Mouse (Mus musculus) frontal cortex, adult 2 months (tissue): ENCODE measurements around the gene Alkbh7. TPM values are rescaled to one million over a fixed set of nuclear protein-coding genes. Genes with fewer than 3 reads are reported as not detected.

ENCODE experiments used
- DNase-seq, 2 experiments: peaks; one replicate each; pipeline ENCODE4 v3.0.0; 2022; ENCODE audit warnings: low spot score in 1 of 2; ENCODE audit errors: extremely low spot score in 1 of 2
- polyA plus RNA-seq: library from polyadenylated mRNA; depleted of rRNA; stranded (reverse); fragments of >200 nt; gene quantifications from 2 replicates; pipeline ENCODE4 v1.2.3, GENCODE M21; 2012; rRNA removed

Gene Alkbh7
- 32.4 and 36.0 TPM in 2 replicates for polyA plus RNA-seq

DNA sequence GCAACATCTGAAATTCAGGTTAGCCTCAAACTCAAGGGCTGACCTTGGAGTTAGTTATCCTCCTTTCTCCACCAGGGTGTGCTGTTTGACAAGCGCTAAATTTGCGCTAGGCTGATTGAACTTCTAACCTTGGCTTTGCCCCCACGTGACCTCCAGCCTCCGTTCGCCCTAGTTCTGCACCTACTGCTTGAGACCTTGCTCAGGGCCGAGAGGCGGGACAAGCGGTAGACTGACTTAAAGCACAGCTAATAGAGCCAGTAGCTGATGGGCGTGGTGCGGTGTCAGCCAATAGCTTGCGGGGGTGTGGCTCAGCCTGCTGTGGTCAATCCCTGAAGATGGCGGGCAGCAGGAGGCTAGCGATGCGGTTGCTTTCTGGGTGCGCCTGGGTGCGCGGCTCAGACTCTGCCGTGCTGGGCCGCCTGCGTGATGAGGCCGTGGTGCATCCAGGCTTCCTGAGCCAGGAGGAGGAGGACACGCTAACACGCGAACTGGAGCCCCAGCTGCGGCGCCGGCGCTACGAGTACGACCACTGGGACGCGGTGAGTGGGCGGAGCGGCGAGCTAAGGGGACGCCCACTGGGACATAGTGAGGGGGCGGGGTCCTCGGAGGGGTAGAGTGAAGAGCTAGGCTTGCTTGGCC is at the start of gene Alkbh7:
TSS of gene Alkbh7 (plus strand) at position 311 of the 639 bp plus-strand sequence.
- peak; percentile 94 to 95 for DNase-seq

DNA sequence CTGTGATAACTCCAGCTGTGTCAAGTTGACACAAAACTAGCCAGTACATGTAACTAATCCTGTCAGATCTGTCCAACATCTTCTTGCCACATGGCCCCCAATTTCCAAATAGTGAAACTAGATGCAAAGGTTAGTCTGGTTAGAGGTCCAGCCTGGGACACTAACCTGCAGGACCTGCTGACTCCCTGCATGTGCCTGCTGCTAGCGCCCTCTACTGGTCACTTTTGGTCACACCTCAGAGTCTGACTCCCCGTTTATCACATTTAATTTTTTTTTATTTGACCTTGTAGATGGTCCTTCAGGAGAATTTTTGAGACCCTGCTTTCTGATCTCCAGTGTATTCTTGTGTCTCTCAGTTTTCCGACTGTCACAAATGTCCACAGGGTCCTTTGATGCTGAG is 46.2 kb upstream of the Alkbh7 start:
- DNase-seq, result peak in 1 of 2 experiments; percentile 68

DNA sequence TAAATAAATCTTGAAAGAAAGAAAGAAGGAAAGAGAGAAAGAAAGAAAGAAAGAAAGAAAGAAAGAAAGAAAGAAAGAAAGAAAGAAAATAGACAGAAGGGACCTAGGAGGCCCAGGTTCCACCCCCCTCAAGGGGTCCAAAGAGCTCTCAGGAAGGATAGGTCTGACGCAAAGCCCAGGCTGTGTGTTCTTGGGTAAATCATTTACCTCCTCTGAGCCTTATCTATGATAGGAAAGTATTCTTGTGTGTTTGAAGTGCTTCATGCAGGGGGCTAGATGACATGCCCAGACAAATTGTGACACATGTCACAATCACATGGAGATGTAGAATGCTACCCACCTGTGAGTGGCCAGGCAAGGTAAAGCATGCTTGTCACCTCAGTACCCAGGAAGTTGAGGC is 44.5 kb upstream of the Alkbh7 start:
- no peak for DNase-seq

DNA sequence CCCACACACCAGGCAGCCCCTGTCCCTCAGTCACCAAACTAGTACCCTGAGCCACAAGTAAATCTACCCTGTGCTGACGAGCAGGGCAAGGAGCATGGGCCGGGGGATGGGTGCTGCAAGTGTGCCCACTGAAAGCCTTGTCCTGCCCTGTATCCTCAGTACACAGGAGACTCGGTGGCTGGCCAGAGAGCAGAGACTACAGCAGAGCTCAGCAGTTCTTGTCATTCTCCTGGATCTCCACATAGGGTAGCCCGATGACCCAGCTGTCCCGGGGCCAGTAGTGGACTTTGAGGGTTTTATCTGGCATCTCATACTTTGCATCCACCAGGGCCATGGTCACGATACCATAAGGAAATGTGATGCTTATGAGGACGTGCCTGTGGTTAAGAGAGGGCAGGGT is 42.3 kb upstream of the Alkbh7 start:
- DNase-seq, result no peak

GRCm38 (mm10) chr17:56957763-56958429 is 39.2 kb upstream of the Alkbh7 start:
- DNase-seq, result no peak

- DNase-seq, result no peak
Measured at GRCm38 (mm10) chr17:56958667-56959066, 38.5 kb upstream of the Alkbh7 start.

DNA sequence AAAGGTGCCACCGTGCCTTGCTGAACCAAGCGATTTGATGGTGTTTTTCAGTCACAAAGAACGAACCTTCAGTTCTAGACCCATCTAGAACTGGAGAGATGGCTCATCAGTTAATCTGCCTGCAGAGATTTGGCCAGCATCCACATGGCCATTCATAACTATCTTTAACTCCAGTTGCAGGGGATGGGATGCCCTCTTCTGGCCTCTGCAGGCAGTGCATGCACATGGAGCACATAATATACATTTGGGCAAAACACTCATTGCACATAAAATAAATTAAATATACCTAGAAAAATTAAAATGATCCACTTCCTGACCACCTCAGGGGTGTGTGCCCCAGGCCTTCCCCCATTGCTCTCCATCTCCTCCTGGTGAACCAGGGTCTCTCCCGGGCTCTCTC is 35.3 kb upstream of the Alkbh7 start:
- no peak for DNase-seq

- DNase-seq, result no peak
Measured at GRCm38 (mm10) chr17:56962642-56963405, 34.3 kb upstream of the Alkbh7 start.

DNA sequence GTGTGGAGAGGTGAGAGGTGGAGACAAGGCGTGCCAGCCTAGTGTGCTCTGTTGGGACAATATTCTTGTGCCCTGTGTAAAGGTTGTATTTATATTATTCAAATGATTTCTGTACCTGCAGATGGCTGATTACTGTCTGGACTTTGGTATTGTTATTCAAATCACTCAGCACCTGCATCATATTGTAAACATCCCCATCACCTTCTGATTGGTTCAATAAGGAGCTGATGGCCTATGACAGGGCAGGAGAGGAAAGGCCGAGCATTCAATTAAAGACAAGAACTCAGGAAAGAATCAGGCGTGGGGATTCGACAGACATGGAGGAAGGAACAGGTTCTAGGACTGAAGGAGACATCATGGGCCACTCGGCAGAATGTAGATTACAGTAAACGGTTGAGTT is 33.5 kb upstream of the Alkbh7 start:
- no peak for DNase-seq

- no peak for DNase-seq
Measured at GRCm38 (mm10) chr17:56969321-56969720, 27.8 kb upstream of the Alkbh7 start.

DNA sequence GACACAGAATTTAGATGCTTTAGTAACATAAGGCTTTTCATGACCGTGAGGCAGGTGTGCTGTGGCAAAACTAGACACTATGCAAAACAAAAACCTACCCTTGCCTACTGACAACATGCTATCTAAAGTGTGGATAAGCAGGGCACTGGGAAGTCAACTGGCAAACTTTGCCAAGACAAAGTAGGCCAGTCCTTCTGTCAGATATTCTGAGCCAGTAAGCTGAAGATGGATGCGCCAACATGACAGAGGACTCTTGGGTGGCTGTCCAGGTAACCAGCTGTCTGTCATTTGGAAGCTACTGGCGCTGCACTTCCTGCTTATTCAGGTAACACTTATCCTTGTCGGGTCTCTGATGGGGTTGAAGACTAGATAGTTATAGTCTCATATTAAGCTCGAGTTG is 27.1 kb upstream of the Alkbh7 start:
- DNase-seq, result no peak

DNA sequence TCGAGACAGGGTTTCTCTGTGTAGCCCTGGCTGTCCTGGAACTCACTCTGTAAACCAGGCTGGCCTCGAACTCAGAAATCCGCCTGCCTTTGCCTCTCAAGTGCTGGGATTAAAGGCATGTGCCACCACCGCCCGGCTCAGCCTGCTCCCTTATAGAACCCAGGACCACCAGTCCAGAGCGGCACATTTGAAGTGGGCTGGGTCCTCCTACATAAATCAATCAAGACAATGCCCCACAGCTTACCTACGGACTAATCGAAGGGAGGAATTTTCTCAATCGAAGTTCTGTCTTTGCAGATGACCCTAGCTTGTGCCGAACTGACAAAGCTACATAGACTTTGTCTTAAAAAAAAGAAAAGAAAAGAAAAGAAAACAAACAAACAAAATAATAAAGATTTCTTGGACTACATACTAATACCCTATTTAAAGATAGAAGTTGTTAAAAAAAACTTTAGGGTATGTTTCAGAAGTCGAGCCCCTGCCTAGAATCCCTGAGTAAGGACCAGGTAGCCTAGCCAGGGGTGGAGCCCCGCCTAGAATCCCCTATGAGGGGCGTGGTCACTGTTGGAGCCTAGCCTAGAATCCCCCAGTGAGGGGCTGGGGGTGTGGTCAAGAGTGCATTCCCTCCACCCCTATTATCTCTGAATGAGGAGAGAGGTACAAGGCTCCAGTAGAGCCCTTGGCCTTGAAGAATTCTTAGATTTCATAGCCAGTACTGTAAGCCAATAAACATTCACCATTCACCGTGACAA is 23.0 kb upstream of the Alkbh7 start:
- DNase-seq, result no peak

DNA sequence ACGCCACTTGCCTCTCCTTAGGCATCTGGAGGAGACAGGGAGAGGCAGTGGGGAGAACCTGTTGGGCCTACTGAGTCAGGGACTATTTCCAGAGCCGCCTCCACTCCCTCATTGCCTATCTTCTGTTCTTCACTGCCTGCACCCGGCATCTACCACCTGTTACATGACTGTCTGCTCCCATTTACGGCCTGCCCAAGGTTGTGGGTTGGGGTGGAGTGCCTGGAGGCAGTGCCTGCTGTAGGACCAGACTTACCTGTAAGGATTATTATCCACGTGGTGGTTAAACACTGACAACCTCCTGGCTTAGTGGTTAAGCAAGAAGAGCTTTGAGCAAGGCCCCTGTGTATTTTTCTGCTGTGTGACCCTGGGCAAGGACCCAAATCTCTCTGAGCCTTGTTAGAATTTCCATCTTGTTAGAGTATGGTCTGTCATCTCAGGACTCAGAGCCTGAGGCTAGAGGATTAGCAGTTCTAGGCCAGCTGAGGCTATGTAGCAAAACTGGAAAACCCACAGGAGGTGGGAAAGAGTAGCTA is 22.4 kb upstream of the Alkbh7 start:
- DNase-seq, result no peak

DNA sequence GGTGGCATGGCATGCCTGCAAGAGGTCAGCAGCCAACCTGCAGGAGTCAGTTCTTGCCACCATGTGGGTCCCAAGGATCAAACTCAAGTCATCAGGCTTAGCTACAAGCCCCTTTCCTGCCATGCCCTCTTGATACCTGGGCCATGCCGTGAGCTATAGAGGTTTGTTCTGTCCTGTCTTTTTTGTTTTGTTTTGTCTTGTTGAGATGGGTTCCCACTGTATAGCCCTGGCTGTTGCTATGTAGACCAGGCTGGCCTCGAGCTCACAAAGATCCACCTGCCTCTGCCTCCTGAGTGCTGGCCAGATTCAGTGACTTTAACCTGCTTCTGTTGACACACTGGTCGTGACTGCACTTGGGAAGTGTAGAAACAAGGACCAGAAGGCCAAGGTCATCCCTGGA is 21.7 kb upstream of the Alkbh7 start:
- DNase-seq, result no peak

DNA sequence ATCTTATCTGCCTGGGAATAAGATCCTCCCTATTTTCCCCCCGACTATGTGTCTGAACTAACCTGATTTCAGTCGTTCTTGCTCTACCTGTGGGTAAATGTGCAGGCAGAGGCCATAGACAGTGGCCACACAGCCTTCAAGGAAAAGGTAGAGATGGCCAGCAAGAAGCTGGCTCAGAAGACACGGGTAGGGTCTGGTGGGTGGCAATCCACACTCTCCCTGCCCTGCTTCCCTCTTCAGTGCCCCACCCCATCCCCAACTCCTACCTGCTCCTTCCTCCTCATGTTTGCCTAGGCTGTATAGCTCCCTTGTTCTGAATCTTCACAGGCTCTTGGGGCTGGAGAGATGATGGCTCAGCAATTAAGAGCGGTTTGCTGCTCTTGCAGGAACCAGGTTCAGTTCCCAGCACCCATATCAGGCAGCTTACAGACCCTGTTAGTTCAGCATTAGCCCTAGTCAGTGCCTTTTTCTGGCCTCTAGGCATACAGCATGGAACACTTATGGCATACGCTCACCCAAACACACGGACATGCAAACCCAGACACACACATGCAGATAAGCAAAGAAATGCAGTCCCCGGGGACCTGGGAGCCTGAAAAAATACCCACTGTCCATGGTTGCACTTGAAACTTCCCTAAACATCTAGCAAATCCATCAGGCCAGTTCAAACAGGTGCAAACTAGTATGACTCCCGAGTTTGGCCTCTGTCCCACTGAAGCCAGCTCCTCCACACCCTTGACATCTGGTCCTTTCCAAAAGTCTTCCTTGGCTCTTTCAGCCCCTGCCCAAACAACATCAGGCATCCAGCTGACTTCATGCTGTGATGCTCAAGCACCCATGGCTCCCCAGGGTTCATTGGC is 20.4 kb upstream of the Alkbh7 start:
- no peak for DNase-seq

DNA sequence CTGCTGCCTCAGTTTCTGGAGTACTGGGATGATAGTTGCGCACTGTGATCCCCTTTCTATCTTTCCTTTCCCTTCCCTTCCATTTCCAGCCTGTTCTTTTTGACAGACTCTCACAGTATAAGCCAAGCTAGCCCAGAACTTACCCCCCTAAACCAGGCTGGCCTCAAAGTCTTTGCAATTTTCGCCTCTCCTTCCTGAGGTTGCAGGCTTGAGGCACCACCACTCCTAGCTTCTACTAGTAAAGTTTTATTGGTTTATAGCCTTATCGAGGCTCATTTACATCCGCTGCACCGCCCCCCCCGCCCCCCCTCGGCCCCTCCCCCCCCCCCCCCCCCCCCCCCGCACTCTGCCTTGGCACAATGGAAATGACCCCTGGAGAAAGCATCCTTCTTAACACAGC is 17.6 kb upstream of the Alkbh7 start:
- DNase-seq, result no peak

DNA sequence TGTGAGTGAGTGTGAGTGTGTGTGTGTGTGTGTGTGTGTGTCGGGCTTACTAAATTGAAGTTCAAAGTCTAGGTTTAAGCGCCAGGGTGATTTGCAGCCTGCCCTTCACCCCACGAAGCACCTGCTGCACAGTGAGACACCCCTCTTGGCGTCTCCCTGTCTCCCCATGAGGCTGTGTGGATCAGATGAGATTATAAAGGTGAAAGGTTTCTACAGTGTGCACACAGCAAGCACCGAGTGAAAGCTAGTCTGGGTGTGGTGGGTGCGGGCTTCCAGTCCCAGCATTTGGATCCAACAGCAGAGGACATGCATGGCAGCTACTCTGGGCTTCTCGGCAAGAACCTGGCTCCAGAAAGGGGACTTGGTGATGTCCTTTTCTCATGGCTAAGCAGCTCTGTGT is 16.1 kb upstream of the Alkbh7 start:
- DNase-seq, result no peak

DNA sequence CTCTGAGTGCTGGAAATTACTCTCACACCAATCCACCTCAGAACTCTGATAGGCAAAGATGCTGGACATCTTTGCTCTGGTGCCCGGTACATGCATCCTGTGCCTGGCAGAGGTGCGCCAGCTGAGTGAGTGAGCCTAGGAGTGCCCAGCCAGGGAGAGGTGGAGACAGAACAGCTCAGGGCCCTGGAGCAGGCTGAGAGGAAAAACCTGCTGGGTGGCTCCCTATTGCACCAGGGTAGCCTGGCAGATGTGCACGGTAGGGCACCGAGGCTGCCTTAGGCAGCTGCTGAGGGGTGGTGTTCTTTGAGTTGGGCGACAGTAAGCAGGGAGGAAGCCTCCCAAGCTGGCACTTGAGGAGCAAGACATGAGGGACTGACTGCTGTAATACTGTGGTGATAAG is 15.1 kb upstream of the Alkbh7 start, which contains the start of gene Acer1:
TSS of gene Acer1 (minus strand) at position 114 of the 400 bp plus-strand sequence.
- DNase-seq, result no peak

GRCm38 (mm10) chr17:56984886-56985285 is 12.3 kb upstream of the Alkbh7 start:
- no peak for DNase-seq

GRCm38 (mm10) chr17:56985656-56986055 is 11.5 kb upstream of the Alkbh7 start:
- no peak for DNase-seq
